Mouse (Mus musculus): ENCODE data around the gene Olfr239.
"Not testable (repeated sequence)": the region's sequence is repeated elsewhere in the genome, so short reads cannot be mapped to it uniquely, and the experiment has no call there.

The Olfr239 gene

DNA sequence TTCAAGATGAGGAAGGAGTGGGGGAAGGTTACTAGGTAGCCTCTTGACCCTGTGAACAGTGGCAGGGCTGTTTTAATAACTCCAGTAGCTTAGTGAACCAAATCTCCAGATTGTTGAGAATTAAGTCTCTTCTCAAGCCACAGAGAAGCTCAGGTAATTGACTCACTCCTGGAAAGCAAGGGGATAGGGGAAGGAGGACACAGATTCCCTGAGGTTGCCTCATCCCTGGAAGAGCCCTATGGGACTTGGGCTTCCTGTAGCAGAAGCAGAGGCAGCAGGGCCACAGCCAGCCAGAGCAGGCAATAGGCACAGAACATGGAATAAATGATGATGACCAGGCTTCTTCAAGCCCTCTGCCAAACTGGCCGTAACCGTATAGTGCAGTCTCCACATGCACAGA, at the start of gene Olfr239:
Gene Olfr239 (plus strand): TSS at position 301 of the 400 bp plus-strand sequence.
- not testable (repeated sequence) for DNase-seq

DNA sequence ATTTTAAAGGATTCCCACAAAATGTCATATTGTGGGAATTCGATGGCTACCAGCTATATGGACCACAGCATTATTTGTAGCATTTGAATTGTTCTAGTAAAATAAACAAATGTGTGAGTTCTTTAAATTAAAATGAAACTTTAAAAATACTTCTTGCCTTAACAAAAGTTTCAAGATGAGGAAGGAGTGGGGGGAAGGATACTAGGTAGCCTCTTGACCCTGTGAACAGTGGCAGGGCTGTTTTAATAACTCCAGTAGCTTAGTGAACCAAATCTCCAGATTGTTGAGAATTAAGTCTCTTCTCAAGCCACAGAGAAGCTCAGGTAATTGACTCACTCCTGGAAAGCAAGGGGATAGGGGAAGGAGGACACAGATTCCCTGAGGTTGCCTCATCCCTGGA, 23.0 kb upstream of the Olfr239 start, which contains the start of gene Olfr55:
Gene Olfr55 (plus strand): TSS at position 301 of the 400 bp plus-strand sequence.
- not testable (repeated sequence) for DNase-seq

DNA sequence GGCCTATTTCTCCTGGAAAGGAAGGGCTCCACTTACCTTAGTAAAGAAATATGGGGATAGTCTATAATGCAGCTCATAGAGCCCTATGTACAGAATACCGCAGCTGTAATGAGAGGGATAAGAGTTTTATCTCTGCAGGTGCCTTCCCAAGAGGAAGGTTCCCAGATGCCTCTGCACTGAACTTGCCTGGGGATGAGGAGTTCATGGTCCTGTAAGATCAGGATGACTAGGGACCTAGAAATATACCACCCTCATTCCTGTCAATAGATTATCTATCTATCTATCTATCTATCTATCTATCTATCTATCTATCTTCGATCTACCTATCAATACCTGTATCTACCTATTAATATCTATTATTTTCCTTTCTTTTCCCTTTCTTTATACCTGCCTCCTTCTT, 30.5 kb downstream of the Olfr239 start, which contains the start of gene Olfr1564:
Gene Olfr1564 (minus strand): TSS at position 101 of the 400 bp plus-strand sequence.
- DNase-seq = no peak

DNA sequence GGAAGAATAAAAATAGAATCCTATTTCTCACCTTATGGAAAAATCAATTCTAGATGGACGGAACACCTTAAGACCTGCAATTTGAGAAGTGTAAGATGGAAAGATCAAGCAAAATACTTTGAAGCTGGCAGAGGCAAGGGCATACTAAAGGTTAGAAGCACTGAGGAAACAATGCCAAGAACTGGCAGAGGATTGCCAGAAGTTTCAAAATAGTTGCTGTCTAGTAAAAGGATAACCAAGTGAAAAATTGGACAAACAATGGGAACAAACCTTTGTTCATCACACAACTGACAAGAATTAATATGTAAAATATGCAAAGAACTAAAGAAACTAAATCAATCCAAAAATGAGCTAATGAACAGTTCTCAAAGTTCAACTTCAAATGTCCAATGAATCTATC, 45.5 kb downstream of the Olfr239 start:
- not testable (repeated sequence) for DNase-seq
